15 mouse cellular contexts compared by ENCODE assay signal in the genomic region with DNA sequence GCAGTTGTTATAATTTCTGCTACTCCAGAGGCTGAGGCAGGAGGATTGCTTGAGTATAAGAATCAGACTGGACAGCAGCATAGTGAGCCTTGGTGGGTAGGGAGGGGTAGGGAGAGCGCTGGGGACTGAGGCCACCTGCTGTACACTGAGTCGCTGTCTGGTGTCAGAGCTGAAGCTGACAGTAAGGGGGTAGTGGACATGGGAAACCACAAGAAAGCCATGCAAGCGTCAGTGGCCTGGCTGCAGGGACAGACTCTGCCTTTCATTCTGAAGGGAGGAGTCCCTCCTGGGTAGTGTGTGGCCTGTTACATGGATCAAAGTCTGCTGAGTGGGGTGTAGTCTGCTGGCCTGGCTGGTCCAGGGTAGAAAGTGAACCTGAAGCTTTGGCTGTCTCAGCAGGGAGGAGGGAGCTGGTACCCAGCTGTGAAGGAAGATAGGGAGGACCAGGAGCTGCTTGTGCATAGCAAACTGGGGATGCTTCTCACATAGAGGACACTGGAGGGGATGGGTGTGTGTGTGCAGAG. TPM values are rescaled to one million over a fixed set of nuclear protein-coding genes. Genes with fewer than 3 reads are reported as not detected.
DNase-seq lines count a peak whose midpoint lies in the region; ATAC-seq and TF ChIP-seq lines count a peak whose summit lies in the region.
"Had no signal": no experiment of that assay in that cellular context is flagged by ENCODE, and none has a peak within 500 bp of the region (broad histone marks: within the 10 kb centered on the region; RNA-seq: fewer than 3 reads in every experiment).

No protein-coding gene starts in this region.

- peak overlapping the region; percentile 75 for H3K27ac ChIP-seq in gastrocnemius, adult 2 months
- peak overlapping the region; percentile 25; the same call in 1 of the 2 replicates for H3K27ac ChIP-seq in hindbrain, embryonic 10.5 days
- no peak overlapping the region for H3K27ac ChIP-seq in hindbrain, postnatal 0 days
- H3K27ac ChIP-seq in lung, postnatal 0 days (ENCODE audit: low read length), result peak overlapping the region; percentile 51; the same call in 1 of the 2 replicates

- H3K9me3 ChIP-seq in hindbrain, embryonic 10.5 days, result no peaks in the 10 kb centered on the region
- H3K9me3 ChIP-seq in hindbrain, postnatal 0 days (ENCODE audit: low read length), result no peaks in the 10 kb centered on the region
- H3K9me3 ChIP-seq in lung, postnatal 0 days (ENCODE audit: low read length), result no peaks in the 10 kb centered on the region

- H3K36me3 ChIP-seq in hindbrain, embryonic 10.5 days, result no peaks in the 10 kb centered on the region
- H3K36me3 ChIP-seq in hindbrain, postnatal 0 days (ENCODE audit: insufficient read depth, low read length), result no peaks in the 10 kb centered on the region
- H3K36me3 ChIP-seq in lung, postnatal 0 days (ENCODE audit: insufficient read depth, low read length), result no peaks in the 10 kb centered on the region

- WGBS in hindbrain, embryonic 10.5 days, result 37% methylated on average over 3 of the region's 3 CpGs
- WGBS in hindbrain, postnatal 0 days, result 31% methylated on average over 3 of the region's 3 CpGs
- WGBS in lung, postnatal 0 days, result 42% methylated on average over 3 of the region's 3 CpGs

- ATAC-seq in hindbrain, postnatal 0 days, result no peak
- ATAC-seq in lung, postnatal 0 days, result no peak
- ATAC-seq in monocyte, adult 5-6 weeks (replicated peaks; ENCODE audit: insufficient number of reproducible peaks, low FRiP score, low TSS enrichment, poor library complexity, severe bottlenecking), result peak; percentile 30; the same call in 1 of the 2 replicates

- H3K27me3 ChIP-seq in hindbrain, embryonic 10.5 days (ENCODE audit: insufficient read depth, poor library complexity, severe bottlenecking), result peaks cover 23% of the 10 kb centered on the region
- H3K27me3 ChIP-seq in hindbrain, postnatal 0 days (ENCODE audit: insufficient read depth, low read length), result no peaks in the 10 kb centered on the region
- no peaks in the 10 kb centered on the region for H3K27me3 ChIP-seq in lung, postnatal 0 days (replicated peaks; ENCODE audit: insufficient read depth, low read length)

- H3K4me2 ChIP-seq in hindbrain, postnatal 0 days (ENCODE audit: low read depth, low read length), result no peak overlapping the region
- no peak overlapping the region; the same call in 1 of the 2 replicates for H3K4me2 ChIP-seq in lung, postnatal 0 days (replicated peaks; ENCODE audit: low read depth, low read length)

- DNase-seq in gastrocnemius, adult 2 months, result no peak
- no peak for DNase-seq in gastrocnemius, postnatal 14 days
- DNase-seq in hindbrain, embryonic 10.5 days (ENCODE audit: low spot score), result no peak
- DNase-seq in hindbrain, postnatal 0 days (ENCODE audit: low spot score), result no peak
- DNase-seq in lung, postnatal 0 days (ENCODE audit: low spot score), result no peak
- no peak for DNase-seq in lung, postnatal 4 days
- no peak for DNase-seq in urinary bladder, adult 18-20 months (ENCODE audit: low spot score in 2 of 2)
- DNase-seq: cerebellum, adult 9-10 months; kidney, adult 18-20 months; thymus, adult 18-20 months had no signal

- TF ChIP-seq CTCF in gastrocnemius, adult 2 months (IDR thresholded peaks at IDR 0.05), result no peak
- TF ChIP-seq CTCF in hindbrain, postnatal 0 days (IDR thresholded peaks at IDR 0.05; ENCODE audit: low read depth), result no peak
- no peak for TF ChIP-seq CTCF in lung, postnatal 0 days (IDR thresholded peaks at IDR 0.05)

- peaks cover 37% of the 10 kb centered on the region for H3K4me1 ChIP-seq in hindbrain, embryonic 10.5 days (replicated peaks)
- H3K4me1 ChIP-seq in hindbrain, postnatal 0 days (ENCODE audit: insufficient read depth, low read length), result peaks cover 10% of the 10 kb centered on the region; the same call in 1 of the 2 replicates
- H3K4me1 ChIP-seq in lung, postnatal 0 days (ENCODE audit: insufficient read depth, low read depth, low read length), result peaks cover 10% of the 10 kb centered on the region; the same call in 1 of the 2 replicates

- intact Hi-C loops in gastrocnemius, adult 2 months (cut with DNase I), result no loop called here
- intact Hi-C loops in gastrocnemius, postnatal 14 days (cut with DNase I; ENCODE audit: low total_unique reads), result no loop called here

- no peak overlapping the region for H3K9ac ChIP-seq in hindbrain, postnatal 0 days (replicated peaks; ENCODE audit: low read length)
- no peak overlapping the region for H3K9ac ChIP-seq in lung, postnatal 0 days (replicated peaks; ENCODE audit: low read depth)

- peak overlapping the region; percentile 48 for H3K4me3 ChIP-seq in gastrocnemius, adult 2 months
- no peak overlapping the region for H3K4me3 ChIP-seq in hindbrain, embryonic 10.5 days
- no peak overlapping the region for H3K4me3 ChIP-seq in hindbrain, postnatal 0 days (ENCODE audit: low read length)
- no peak overlapping the region for H3K4me3 ChIP-seq in lung, postnatal 0 days (ENCODE audit: low read depth, low read length)
- H3K4me3 ChIP-seq: layer of hippocampus, adult 2 months had no signal

- TF ChIP-seq EP300 in lung, postnatal 0 days (IDR thresholded peaks at IDR 0.05), result no peak

RNA-seq across cellular contexts. Expression of gene 6330409D20Rik, which starts 4.4 kb away (rescaled TPM):
- not detected for total RNA-seq in gastrocnemius, adult 2 months (2021)
- total RNA-seq in gastrocnemius, postnatal 14 days (2021), result not detected
- polyA plus RNA-seq in hindbrain, embryonic 10.5 days (2016; fragmentation: Nextera tagmentation; extraction: Ambion mirVana), result 1.3 and 1.7 TPM in 2 replicates
- 1.7 and 3.2 TPM in 2 replicates for total RNA-seq in hindbrain, postnatal 0 days (2014; rRNA removed)
- 3.6 and 5.1 TPM in 2 replicates for polyA plus RNA-seq in hindbrain, postnatal 0 days (2015; fragmentation: Nextera tagmentation; extraction: Ambion mirVana)
- 0.30 TPM in 2 replicates for polyA plus RNA-seq in lung, postnatal 0 days (2015; fragmentation: Nextera tagmentation; extraction: Ambion mirVana)
- total RNA-seq in monocyte, adult 5-6 weeks (2017), result not detected in 3 replicates
- total RNA-seq: adrenal gland, adult 18-20 months; hematopoietic stem cell, adult 5-6 weeks; liver, adult 2 months had no signal
- polyA plus RNA-seq: liver, adult 2 months had no signal

RNA-seq across cellular contexts. Expression of gene Sh2d3c, which starts 15.5 kb away (rescaled TPM):
- total RNA-seq in gastrocnemius, adult 2 months (2021), result 10 to 100 TPM in 1 of 2 experiments, 1 to 10 TPM in 1; 4.4 to 12.0 TPM
- total RNA-seq in gastrocnemius, postnatal 14 days (2021), result 10 to 100 TPM; 10.2 to 16.1 TPM
- polyA plus RNA-seq in hindbrain, embryonic 10.5 days (2016; fragmentation: Nextera tagmentation; extraction: Ambion mirVana), result 27.6 and 39.1 TPM in 2 replicates
- total RNA-seq in hindbrain, postnatal 0 days (2014; rRNA removed), result 43.8 and 56.9 TPM in 2 replicates
- 49.5 and 52.8 TPM in 2 replicates for polyA plus RNA-seq in hindbrain, postnatal 0 days (2015; fragmentation: Nextera tagmentation; extraction: Ambion mirVana)
- 51.8 and 53.5 TPM in 2 replicates for polyA plus RNA-seq in lung, postnatal 0 days (2015; fragmentation: Nextera tagmentation; extraction: Ambion mirVana)
- 37.3 to 83.5 TPM (median 42.5 TPM) in 3 replicates for total RNA-seq in monocyte, adult 5-6 weeks (2017)

RNA-seq across cellular contexts. Expression of gene Tor2a, which starts 20.7 kb away (rescaled TPM):
- total RNA-seq in gastrocnemius, adult 2 months (2021), result 1 to 10 TPM; 3.7 to 4.9 TPM
- 1 to 10 TPM; 7.5 to 8.2 TPM for total RNA-seq in gastrocnemius, postnatal 14 days (2021)
- 56.9 and 61.6 TPM in 2 replicates for polyA plus RNA-seq in hindbrain, embryonic 10.5 days (2016; fragmentation: Nextera tagmentation; extraction: Ambion mirVana)
- 75.1 and 81.1 TPM in 2 replicates for total RNA-seq in hindbrain, postnatal 0 days (2014; rRNA removed)
- 48.2 and 49.1 TPM in 2 replicates for polyA plus RNA-seq in hindbrain, postnatal 0 days (2015; fragmentation: Nextera tagmentation; extraction: Ambion mirVana)
- 60.9 and 63.5 TPM in 2 replicates for polyA plus RNA-seq in lung, postnatal 0 days (2015; fragmentation: Nextera tagmentation; extraction: Ambion mirVana)
- 17.5 to 24.6 TPM (median 19.5 TPM) in 3 replicates for total RNA-seq in monocyte, adult 5-6 weeks (2017)

RNA-seq across cellular contexts. Expression of gene Cdk9, which starts 23.5 kb away (rescaled TPM):
- total RNA-seq in gastrocnemius, adult 2 months (2021), result 10 to 100 TPM; 20.2 to 22.0 TPM
- 10 to 100 TPM; 21.3 to 23.9 TPM for total RNA-seq in gastrocnemius, postnatal 14 days (2021)
- 121 and 125 TPM in 2 replicates for polyA plus RNA-seq in hindbrain, embryonic 10.5 days (2016; fragmentation: Nextera tagmentation; extraction: Ambion mirVana)
- total RNA-seq in hindbrain, postnatal 0 days (2014; rRNA removed), result 108 and 116 TPM in 2 replicates
- 61.1 and 65.3 TPM in 2 replicates for polyA plus RNA-seq in hindbrain, postnatal 0 days (2015; fragmentation: Nextera tagmentation; extraction: Ambion mirVana)
- polyA plus RNA-seq in lung, postnatal 0 days (2015; fragmentation: Nextera tagmentation; extraction: Ambion mirVana), result 62.8 and 68.7 TPM in 2 replicates
- total RNA-seq in monocyte, adult 5-6 weeks (2017), result 83.0 to 107 TPM (median 86.5 TPM) in 3 replicates

RNA-seq across cellular contexts. Expression of gene Fpgs, which starts 32.4 kb away (rescaled TPM):
- total RNA-seq in gastrocnemius, adult 2 months (2021), result 1 to 10 TPM; 5.9 to 6.9 TPM
- 10 to 100 TPM in 1 of 2 experiments, 1 to 10 TPM in 1; 6.7 to 11.1 TPM for total RNA-seq in gastrocnemius, postnatal 14 days (2021)
- polyA plus RNA-seq in hindbrain, embryonic 10.5 days (2016; fragmentation: Nextera tagmentation; extraction: Ambion mirVana), result 25.9 and 29.5 TPM in 2 replicates
- 23.1 and 32.6 TPM in 2 replicates for total RNA-seq in hindbrain, postnatal 0 days (2014; rRNA removed)
- polyA plus RNA-seq in hindbrain, postnatal 0 days (2015; fragmentation: Nextera tagmentation; extraction: Ambion mirVana), result 22.8 and 23.4 TPM in 2 replicates
- polyA plus RNA-seq in lung, postnatal 0 days (2015; fragmentation: Nextera tagmentation; extraction: Ambion mirVana), result 12.6 and 15.6 TPM in 2 replicates
- 6.4 to 12.8 TPM (median 8.0 TPM) in 3 replicates for total RNA-seq in monocyte, adult 5-6 weeks (2017)
